Mouse (Mus musculus): ENCODE measurements around the gene Tmem120b. TPM values are rescaled to one million over a fixed set of nuclear protein-coding genes. Genes with fewer than 3 reads are reported as not detected.

Tmem120b gene
- polyA plus RNA-seq, 1 experiment: 38.8 TPM

GRCm38 (mm10) chr5:123134875-123135382, 66.7 kb downstream of the Tmem120b start:
- TF ChIP-seq POLR2A (IDR thresholded peaks at IDR 0.05; ENCODE audit: borderline replicate concordance, control insufficient read depth, low read depth, low read length): no peak
- TF ChIP-seq CTCF (IDR thresholded peaks at IDR 0.05; ENCODE audit: control insufficient read depth, insufficient read depth, low read length): no peak
- 77% methylated on average over 8 of the region's 8 CpGs for WGBS
- H3K27ac ChIP-seq (ENCODE audit: control insufficient read depth, insufficient read depth, low read depth, low read length, poor library complexity): no peak overlapping the region; the same call in 1 of the 2 replicates
- peaks cover 3% of the 10 kb centered on the region; the same call in 1 of the 2 replicates for H3K4me1 ChIP-seq (ENCODE audit: control insufficient read depth, insufficient read depth, low read length)
- H3K4me3 ChIP-seq (replicated peaks; ENCODE audit: control insufficient read depth, low read depth, low read length): no peak overlapping the region

GRCm38 (mm10) chr5:123135471-123136360, 67.5 kb downstream of the Tmem120b start:
- Histone ChIP-seq H3K27ac (ENCODE audit: control insufficient read depth, insufficient read depth, low read depth, low read length, poor library complexity) (peak overlapping the region; percentile 99), H3K4me3 (replicated peaks; ENCODE audit: control insufficient read depth, low read depth, low read length) (peak overlapping the region; percentile 31), H3K4me1 (ENCODE audit: control insufficient read depth, insufficient read depth, low read length) (peaks cover 2% of the 10 kb centered on the region; the same call in 1 of the 2 replicates)
- TF ChIP-seq POLR2A (IDR thresholded peaks at IDR 0.05; ENCODE audit: borderline replicate concordance, control insufficient read depth, low read depth, low read length) (0 out of 2 replicates have a peak, but pooled peaks have one; percentile 25), CTCF (IDR thresholded peaks at IDR 0.05; ENCODE audit: control insufficient read depth, insufficient read depth, low read length) (no peak)
- WGBS: 21% methylated on average over 30 of the region's 30 CpGs

DNA sequence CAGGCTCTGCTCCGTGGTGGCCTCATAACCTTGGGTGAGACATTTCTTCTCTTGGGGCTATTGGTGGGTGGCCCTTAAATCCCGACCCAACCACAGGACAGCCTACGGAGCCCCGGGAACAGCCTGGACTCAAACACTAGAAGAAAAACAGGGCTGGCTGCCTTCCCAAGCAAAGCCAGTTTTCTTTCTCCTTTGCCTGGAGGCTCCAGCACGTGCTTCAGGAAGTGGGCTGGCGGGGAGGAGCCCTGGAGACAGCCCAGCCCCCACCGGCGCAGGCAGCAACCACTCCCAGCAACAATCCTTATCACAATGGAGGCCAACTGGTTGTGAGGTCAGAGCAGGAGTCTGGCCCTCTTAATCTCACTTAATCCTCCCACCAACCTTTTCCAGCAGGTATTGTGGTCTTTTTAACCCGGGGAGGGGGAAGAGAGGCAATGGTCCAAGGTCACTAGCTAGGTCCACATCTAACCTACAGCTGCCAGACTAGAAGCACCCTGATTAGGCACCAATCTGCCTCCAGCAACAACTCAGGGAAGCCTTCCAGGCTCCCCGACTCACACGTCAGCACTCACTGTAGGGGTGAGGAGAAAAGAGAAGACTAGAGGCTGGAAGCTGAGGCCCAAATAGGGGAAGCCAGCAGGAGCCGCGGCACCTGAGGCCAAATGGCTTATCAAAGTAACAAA, 68.3 kb downstream of the Tmem120b start:
- H3K4me3 ChIP-seq (replicated peaks; ENCODE audit: control insufficient read depth, low read depth, low read length): peak overlapping the region; percentile 77
- 4% methylated on average over 13 of the region's 13 CpGs for WGBS
- peak overlapping the region; percentile 99 for H3K27ac ChIP-seq (ENCODE audit: control insufficient read depth, insufficient read depth, low read depth, low read length, poor library complexity)
- H3K4me1 ChIP-seq (ENCODE audit: control insufficient read depth, insufficient read depth, low read length): peaks cover 1% of the 10 kb centered on the region; the same call in 1 of the 2 replicates
- TF ChIP-seq CTCF (IDR thresholded peaks at IDR 0.05; ENCODE audit: control insufficient read depth, insufficient read depth, low read length) (no peak), POLR2A (IDR thresholded peaks at IDR 0.05; ENCODE audit: borderline replicate concordance, control insufficient read depth, low read depth, low read length) (peak; percentile 37; the same call in 1 of the 2 replicates)

DNA sequence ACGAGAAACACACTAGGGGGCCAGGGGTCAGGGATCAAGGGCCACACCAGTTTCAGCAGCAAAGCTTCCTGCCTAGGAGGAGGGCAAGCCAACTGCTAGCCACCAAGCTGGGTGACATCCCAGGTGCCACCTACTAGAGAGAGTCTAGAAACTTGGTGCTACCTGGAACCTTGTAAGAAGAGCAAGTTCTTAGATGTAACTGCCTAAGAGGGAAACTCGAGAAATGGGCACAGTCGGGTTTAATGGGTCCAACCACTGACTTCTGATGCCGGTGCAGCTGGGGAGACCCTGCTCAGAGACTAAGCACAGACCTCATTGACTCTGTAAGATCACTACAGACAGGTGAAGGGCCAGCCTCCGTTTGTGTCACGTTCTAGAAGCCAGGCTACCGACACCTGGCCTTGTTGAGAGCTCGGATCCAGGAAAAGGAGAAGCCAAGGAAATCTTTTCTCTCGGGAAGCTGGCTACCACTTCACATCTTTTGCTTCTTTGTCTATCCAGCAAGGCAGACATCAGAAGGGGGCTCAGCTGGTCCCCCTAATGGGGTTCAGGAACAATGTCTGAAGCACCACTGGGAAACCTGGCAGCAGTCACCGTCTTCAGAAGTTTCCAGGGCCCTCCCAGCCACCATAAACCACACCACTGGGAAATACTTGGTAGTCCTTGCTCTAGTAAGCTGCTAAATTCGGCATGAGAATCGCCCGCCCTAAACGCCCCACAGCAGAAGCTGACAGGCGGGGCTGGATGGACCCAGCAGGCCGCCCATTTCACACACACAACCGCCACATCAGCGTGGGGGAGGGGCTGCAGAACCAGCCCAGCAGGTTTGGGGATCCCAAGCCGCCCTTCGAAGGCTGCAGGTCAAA, 69.1 kb downstream of the Tmem120b start:
- TF ChIP-seq CTCF (IDR thresholded peaks at IDR 0.05; ENCODE audit: control insufficient read depth, insufficient read depth, low read length): no peak
- peak; percentile 34; the same call in 1 of the 2 replicates for TF ChIP-seq POLR2A (IDR thresholded peaks at IDR 0.05; ENCODE audit: borderline replicate concordance, control insufficient read depth, low read depth, low read length)
- H3K4me1 ChIP-seq (ENCODE audit: control insufficient read depth, insufficient read depth, low read length): peaks cover 1% of the 10 kb centered on the region; the same call in 1 of the 2 replicates
- WGBS: 6% methylated on average over 20 of the region's 20 CpGs
- H3K27ac ChIP-seq (ENCODE audit: control insufficient read depth, insufficient read depth, low read depth, low read length, poor library complexity): peak overlapping the region; percentile 99
- H3K4me3 ChIP-seq (replicated peaks; ENCODE audit: control insufficient read depth, low read depth, low read length): peak overlapping the region; percentile 77

DNA sequence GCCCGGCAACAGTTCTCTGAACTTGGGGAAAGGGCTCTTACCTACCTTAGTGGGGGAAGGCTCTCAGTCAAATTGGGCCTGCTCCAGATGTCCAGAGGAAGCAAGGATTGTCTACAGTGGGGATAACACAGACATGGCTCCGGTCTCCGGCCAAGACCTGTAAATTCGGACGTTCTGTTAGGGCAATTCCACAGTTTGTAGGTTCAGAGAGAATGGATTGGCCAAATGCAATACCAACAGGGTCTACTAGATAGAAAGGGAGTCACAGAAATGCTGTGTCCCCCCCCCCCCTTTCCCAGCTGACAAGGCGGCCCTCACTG, 69.7 kb downstream of the Tmem120b start:
- no peaks in the 10 kb centered on the region; the same call in 1 of the 2 replicates for H3K4me1 ChIP-seq (ENCODE audit: control insufficient read depth, insufficient read depth, low read length)
- 11% methylated on average over 6 of the region's 6 CpGs for WGBS
- TF ChIP-seq POLR2A (IDR thresholded peaks at IDR 0.05; ENCODE audit: borderline replicate concordance, control insufficient read depth, low read depth, low read length) (no peak), CTCF (IDR thresholded peaks at IDR 0.05; ENCODE audit: control insufficient read depth, insufficient read depth, low read length) (no peak)

GRCm38 (mm10) chr5:123138230-123138911, 70.2 kb downstream of the Tmem120b start:
- no peaks in the 10 kb centered on the region; the same call in 1 of the 2 replicates for H3K4me1 ChIP-seq (ENCODE audit: control insufficient read depth, insufficient read depth, low read length)
- peak overlapping the region; percentile 99 for H3K27ac ChIP-seq (ENCODE audit: control insufficient read depth, insufficient read depth, low read depth, low read length, poor library complexity)
- peak overlapping the region; percentile 77 for H3K4me3 ChIP-seq (replicated peaks; ENCODE audit: control insufficient read depth, low read depth, low read length)
- TF ChIP-seq CTCF (IDR thresholded peaks at IDR 0.05; ENCODE audit: control insufficient read depth, insufficient read depth, low read length) (no peak), POLR2A (IDR thresholded peaks at IDR 0.05; ENCODE audit: borderline replicate concordance, control insufficient read depth, low read depth, low read length) (peak; percentile 49; the same call in 1 of the 2 replicates)
- 1% methylated on average over 40 of the region's 40 CpGs for WGBS

More for the DNA sequence above, 69.7 kb downstream of the Tmem120b start:
- Histone ChIP-seq H3K4me3 (replicated peaks; ENCODE audit: control insufficient read depth, low read depth, low read length) (peak overlapping the region; percentile 77), H3K27ac (ENCODE audit: control insufficient read depth, insufficient read depth, low read depth, low read length, poor library complexity) (peak overlapping the region; percentile 99)
